Mouse (Mus musculus) liver, embryonic 18 days (tissue): ENCODE measurements around the gene Caln1. TPM values are rescaled to one million over a fixed set of nuclear protein-coding genes. Genes with fewer than 3 reads are reported as not detected.

Source experiments
- polyA plus RNA-seq: library from polyadenylated mRNA; depleted of rRNA; stranded (reverse); fragments of >200 nt; gene quantifications from 2 replicates; pipeline ENCODE4 v1.2.3, GENCODE M21; 2012; rRNA removed

Gene Caln1
- polyA plus RNA-seq, result 0.34 and 0.43 TPM in 2 replicates

DNA sequence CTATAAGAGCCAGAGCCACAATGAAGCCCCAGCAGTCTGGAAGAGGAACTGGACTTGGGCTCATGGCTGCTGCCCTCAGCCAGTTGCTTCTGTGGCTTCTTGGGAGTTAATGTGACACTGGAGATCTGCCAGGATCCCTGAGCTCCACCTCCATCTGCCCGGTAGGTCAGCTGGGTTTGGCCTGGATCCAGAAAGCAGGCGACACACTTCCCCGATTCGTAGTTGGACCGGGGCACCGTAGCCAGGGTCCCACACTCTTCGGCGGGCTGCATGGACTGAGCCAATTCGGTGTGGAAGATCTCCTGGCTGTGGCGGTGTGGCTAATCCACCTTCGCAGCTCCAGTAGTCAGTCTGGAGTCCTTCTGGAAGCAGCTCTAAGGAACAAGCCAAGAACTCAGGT lies at the start of gene Caln1:
Gene Caln1 (plus strand): TSS at position 219 of the 400 bp plus-strand sequence.

DNA sequence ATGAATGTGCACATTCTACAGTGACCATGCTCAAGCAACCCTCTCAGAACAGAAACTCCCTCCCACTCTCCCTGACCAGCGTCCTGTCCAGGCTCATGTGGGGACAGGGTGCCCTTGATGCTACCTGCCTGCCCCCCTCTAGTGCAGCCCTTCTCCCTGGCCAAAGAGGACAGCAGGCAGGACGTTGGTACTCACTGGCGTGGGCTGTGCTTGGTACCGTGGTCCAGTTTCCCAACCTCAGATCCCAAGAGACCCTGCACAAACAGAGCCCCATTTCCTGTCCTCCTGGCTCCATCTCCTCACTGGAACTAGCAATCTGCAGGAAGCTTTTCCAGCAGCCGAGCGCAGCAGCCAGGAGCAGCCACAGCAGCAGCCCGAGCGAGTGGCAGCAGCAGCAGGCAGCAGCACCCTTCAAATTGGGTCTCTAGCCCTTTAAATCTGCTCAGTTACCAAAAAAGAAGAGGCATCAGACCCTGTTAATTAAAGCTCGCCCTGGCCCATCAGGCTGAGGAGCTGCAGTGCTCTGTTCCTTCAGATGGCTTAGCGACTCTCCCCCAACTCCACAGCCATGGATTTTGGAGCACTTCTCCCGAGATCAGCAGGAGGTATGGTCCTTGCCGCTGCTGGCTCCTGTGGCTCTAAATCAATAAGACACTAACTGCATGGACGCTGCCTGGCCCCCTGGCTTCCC lies 15.1 kb downstream of the Caln1 start, which contains the start of gene A330070K13Rik:
Gene A330070K13Rik (minus strand): TSS at position 410 of the 691 bp plus-strand sequence.

Other genes starting within 250 kb of the Caln1 start
- 3.0 and 3.6 TPM in 2 replicates for gene Kctd7, start 224.6 kb upstream of the Caln1 start, polyA plus RNA-seq
- 11.8 and 13.4 TPM in 2 replicates for gene Rabgef1, start 197.7 kb upstream of the Caln1 start, polyA plus RNA-seq
- 14.3 and 16.6 TPM in 2 replicates for gene Tmem248, start 152.4 kb upstream of the Caln1 start, polyA plus RNA-seq
- 33.5 and 35.2 TPM in 2 replicates for gene Sbds, start 113.9 kb upstream of the Caln1 start, polyA plus RNA-seq
- 5.5 and 6.3 TPM in 2 replicates for gene Tyw1, start 113.8 kb upstream of the Caln1 start, polyA plus RNA-seq
- gene A330070K13Rik, start 15.2 kb downstream of the Caln1 start, polyA plus RNA-seq, result not detected in 2 replicates